Comparison of ENCODE assay signal across 25 mouse cellular contexts in the genomic region with DNA sequence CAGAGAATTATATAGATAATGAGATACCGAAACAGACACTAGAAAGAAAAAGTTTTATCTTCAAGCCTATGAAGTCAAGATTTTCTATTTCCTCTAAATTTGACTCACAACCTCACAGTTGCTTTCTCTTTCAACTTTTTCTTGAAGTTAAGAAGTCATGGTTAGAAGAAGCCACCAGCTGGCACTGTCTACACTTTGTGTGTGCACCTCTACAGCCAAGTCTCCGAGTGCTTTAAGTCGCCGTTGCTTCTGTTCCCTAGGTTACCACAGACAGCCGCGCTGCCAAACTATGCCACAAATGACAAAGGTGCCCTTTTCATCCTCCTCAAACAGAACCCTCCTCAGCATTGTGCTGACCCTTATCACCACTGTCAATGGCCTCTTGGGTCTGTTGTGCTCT. TPM values are rescaled to one million over a fixed set of nuclear protein-coding genes. Genes with fewer than 3 reads are reported as not detected.
DNase-seq lines count a peak whose midpoint lies in the region; ATAC-seq and TF ChIP-seq lines count a peak whose summit lies in the region.
"Had no signal": no experiment of that assay in that cellular context is flagged by ENCODE, and none has a peak within 500 bp of the region (broad histone marks: within the 10 kb centered on the region; RNA-seq: fewer than 3 reads in every experiment).

No protein-coding gene starts in this region.

- 44% methylated on average over 6 of the region's 6 CpGs for WGBS in hindbrain, postnatal 0 days
- WGBS in hindbrain, embryonic 13.5 days: 68% methylated on average over 6 of the region's 6 CpGs

- TF ChIP-seq POLR2A in CH12.LX (IDR thresholded peaks at IDR 0.05; ENCODE audit: low read depth, low read length): no peak

- H3K27me3 ChIP-seq in hindbrain, postnatal 0 days (ENCODE audit: insufficient read depth, low read length): no peaks in the 10 kb centered on the region
- H3K27me3 ChIP-seq in hindbrain, embryonic 13.5 days: no peaks in the 10 kb centered on the region
- no peaks in the 10 kb centered on the region for H3K27me3 ChIP-seq in CH12.LX (replicated peaks)
- H3K27me3 ChIP-seq: forebrain, embryonic 13.5 days; heart, embryonic 12.5 days; hindbrain, embryonic 12.5 days; liver, embryonic 15.5 days; lung, embryonic 15.5 days; midbrain, embryonic 15.5 days; neural tube, embryonic 15.5 days; stomach, embryonic 15.5 days had no signal

- DNase-seq in hindbrain, postnatal 0 days (ENCODE audit: low spot score): peak; percentile 26
- no peak for DNase-seq in CH12.LX (ENCODE audit: extremely low read depth)
- DNase-seq in thymus, postnatal 25 days: peak; percentile 9
- DNase-seq in kidney, adult 18-20 months: no peak
- no peak for DNase-seq in frontal cortex, adult 2 months (ENCODE audit: extremely low spot score in 1 of 2, low spot score in 1 of 2)
- DNase-seq in embryo, embryonic 11 days: no peak
- DNase-seq: cerebellum, adult 18-20 months; cerebellum, postnatal 25 days; gastrocnemius, postnatal 10 days; heart, postnatal 10 days; liver; lung, postnatal 36 days had no signal

- H3K4me3 ChIP-seq in hindbrain, postnatal 0 days (ENCODE audit: low read length): no peak overlapping the region
- H3K4me3 ChIP-seq in hindbrain, embryonic 13.5 days: no peak overlapping the region
- H3K4me3 ChIP-seq in CH12.LX (replicated peaks in 1 of 3; ENCODE audit: low read depth in 2 of 3, low read length in 2 of 3, poor library complexity in 1 of 3): no peak overlapping the region
- H3K4me3 ChIP-seq: forebrain, embryonic 13.5 days; heart, embryonic 12.5 days; hindbrain, embryonic 12.5 days; limb, embryonic 10.5 days; liver, embryonic 15.5 days; lung, embryonic 15.5 days; midbrain, embryonic 15.5 days; myocyte; neural tube, embryonic 15.5 days; stomach, embryonic 15.5 days had no signal

- dilution Hi-C loops in CH12.LX (cut with MboI; ENCODE audit: extremely low pct_ligation_motif_present, extremely low pct_unique_long_range_greater_than_20kb, low sequenced_read_pairs): no loop called here

- H3K9ac ChIP-seq in hindbrain, postnatal 0 days (replicated peaks; ENCODE audit: low read length): no peak overlapping the region
- no peak overlapping the region for H3K9ac ChIP-seq in hindbrain, embryonic 13.5 days
- no peak overlapping the region for H3K9ac ChIP-seq in CH12.LX (ENCODE audit: insufficient read depth, low read depth)
- H3K9ac ChIP-seq: forebrain, embryonic 13.5 days; heart, embryonic 12.5 days; hindbrain, embryonic 12.5 days; liver, embryonic 15.5 days; lung, embryonic 15.5 days; midbrain, embryonic 15.5 days; neural tube, embryonic 15.5 days; stomach, embryonic 15.5 days had no signal

- in situ Hi-C loops in CH12.LX (cut with MboI; ENCODE audit: low pct_ligation_motif_present, low pct_unique_long_range_greater_than_20kb, low sequenced_read_pairs): no loop called here

- H3K4me2 ChIP-seq in hindbrain, postnatal 0 days (ENCODE audit: low read depth, low read length): no peak overlapping the region
- no peak overlapping the region for H3K4me2 ChIP-seq in hindbrain, embryonic 13.5 days
- no peak overlapping the region for H3K4me2 ChIP-seq in CH12.LX (ENCODE audit: insufficient read depth, low read depth, poor library complexity, severe bottlenecking)
- H3K4me2 ChIP-seq: forebrain, embryonic 13.5 days; heart, embryonic 12.5 days; hindbrain, embryonic 12.5 days; liver, embryonic 15.5 days; lung, embryonic 15.5 days; midbrain, embryonic 15.5 days; neural tube, embryonic 15.5 days; stomach, embryonic 15.5 days had no signal

- peak; percentile 36 for TF ChIP-seq RAD21 in CH12.LX (IDR thresholded peaks at IDR 0.05; ENCODE audit: low read depth, low read length)

- H3K79me2 ChIP-seq in CH12.LX (replicated peaks; ENCODE audit: control insufficient read depth, extremely low read depth, insufficient read depth, poor library complexity, severe bottlenecking): no peaks in the 10 kb centered on the region

- ATAC-seq in hindbrain, postnatal 0 days: no peak
- ATAC-seq in hindbrain, embryonic 13.5 days (ENCODE audit: low FRiP score): no peak
- peak; percentile 84 for ATAC-seq in inflammation-experienced regulatory T-cells, adult 6 months
- ATAC-seq: forebrain, embryonic 13.5 days; intestine, embryonic 16.5 days; midbrain, embryonic 15.5 days had no signal

- H3K9me3 ChIP-seq in hindbrain, postnatal 0 days (ENCODE audit: low read length): no peaks in the 10 kb centered on the region
- no peaks in the 10 kb centered on the region for H3K9me3 ChIP-seq in hindbrain, embryonic 13.5 days
- no peaks in the 10 kb centered on the region for H3K9me3 ChIP-seq in CH12.LX (replicated peaks; ENCODE audit: low read length)
- H3K9me3 ChIP-seq: hindbrain, embryonic 12.5 days; limb, embryonic 10.5 days; liver, embryonic 15.5 days; lung, embryonic 15.5 days; midbrain, embryonic 15.5 days; stomach, embryonic 15.5 days had no signal

- no peaks in the 10 kb centered on the region for H3K4me1 ChIP-seq in hindbrain, postnatal 0 days (ENCODE audit: insufficient read depth, low read length)
- H3K4me1 ChIP-seq in hindbrain, embryonic 13.5 days (replicated peaks): 0 out of 2 replicates have a peak, but pooled peaks cover 3% of the 10 kb centered on the region
- H3K4me1 ChIP-seq in CH12.LX (ENCODE audit: control insufficient read depth in 1 of 2, insufficient read depth in 2 of 2): peaks cover 4 to 10% of the 10 kb centered on the region in 2 experiments
- H3K4me1 ChIP-seq: forebrain, embryonic 13.5 days; heart, embryonic 12.5 days; hindbrain, embryonic 12.5 days; limb, embryonic 10.5 days; liver, embryonic 15.5 days; lung, embryonic 15.5 days; midbrain, embryonic 15.5 days; neural tube, embryonic 15.5 days; stomach, embryonic 15.5 days had no signal

- H3K36me3 ChIP-seq in hindbrain, postnatal 0 days (ENCODE audit: insufficient read depth, low read length): no peaks in the 10 kb centered on the region
- H3K36me3 ChIP-seq in hindbrain, embryonic 13.5 days: no peaks in the 10 kb centered on the region; the same call in 1 of the 2 replicates
- peaks cover 0 to 7% of the 10 kb centered on the region in 2 experiments for H3K36me3 ChIP-seq in CH12.LX (replicated peaks in 1 of 2; ENCODE audit: control insufficient read depth in 1 of 2, insufficient read depth in 1 of 2, low read length in 1 of 2)
- H3K36me3 ChIP-seq: heart, embryonic 12.5 days; hindbrain, embryonic 12.5 days; limb, embryonic 10.5 days; liver, embryonic 15.5 days; lung, embryonic 15.5 days; midbrain, embryonic 15.5 days; neural tube, embryonic 15.5 days; stomach, embryonic 15.5 days had no signal

- H3K27ac ChIP-seq in hindbrain, postnatal 0 days: no peak overlapping the region
- H3K27ac ChIP-seq in hindbrain, embryonic 13.5 days: no peak overlapping the region
- H3K27ac ChIP-seq in CH12.LX (ENCODE audit: insufficient read depth, low read depth): no peak overlapping the region
- H3K27ac ChIP-seq: forebrain, embryonic 13.5 days; hindbrain, embryonic 12.5 days; limb, embryonic 10.5 days; liver, embryonic 15.5 days; lung, embryonic 15.5 days; midbrain, embryonic 15.5 days; neural tube, embryonic 15.5 days; stomach, embryonic 15.5 days had no signal

- no peak for TF ChIP-seq EP300 in CH12.LX (IDR thresholded peaks at IDR 0.05; ENCODE audit: low read length)

- peak; percentile 45 for TF ChIP-seq CTCF in hindbrain, postnatal 0 days (IDR thresholded peaks at IDR 0.05; ENCODE audit: low read depth)
- peak in 1 of 2 experiments; percentile 37; a peak in 2 of 4 replicates for TF ChIP-seq CTCF in CH12.LX (conservative IDR thresholded peaks at IDR 0.05 in 1 of 2, IDR thresholded peaks at IDR 0.05 in 1 of 2; ENCODE audit: low read depth in 2 of 2, low read length in 2 of 2)

TF ChIP-seq in CH12.LX, 34 proteins besides CTCF, POLR2A, EP300 and RAD21:
- peak; percentile 32; the same call in 1 of the 2 replicates for TF ChIP-seq SMC3 (IDR thresholded peaks at IDR 0.05; ENCODE audit: low read depth, low read length)
- no peak for TF ChIP-seq GABPA (IDR thresholded peaks at IDR 0.05; ENCODE audit: insufficient replicate concordance, low read depth, low read length)

RNA-seq across cellular contexts. Expression of gene Cmc1, which starts 17.6 kb away (rescaled TPM):
- total RNA-seq in hindbrain, postnatal 0 days (2014; rRNA removed): 2.0 and 2.3 TPM in 2 replicates
- polyA plus RNA-seq in hindbrain, postnatal 0 days (2015; fragmentation: Nextera tagmentation; extraction: Ambion mirVana): 44.5 and 51.9 TPM in 2 replicates
- polyA plus RNA-seq in hindbrain, embryonic 13.5 days (2015; fragmentation: Nextera tagmentation; extraction: Ambion mirVana): 39.5 and 43.5 TPM in 2 replicates
- 21.6 and 24.7 TPM in 2 replicates for total RNA-seq in CH12.LX (2012; rRNA removed)
- 16.1 and 17.1 TPM in 2 replicates for total RNA-seq in CH12.LX (2014; rRNA removed)
- polyA plus RNA-seq in CH12.LX (2012; ENCODE audit: insufficient read length, low read depth): 18.0 and 18.2 TPM in 2 replicates
- 100 to 1,000 TPM in 2 of 3 experiments, 10 to 100 TPM in 1; 93.2 to 110 (median 107) TPM for polyA plus RNA-seq in inflammation-experienced regulatory T-cells, adult 6 months (2017; shearing (Covaris generic))
- 14.2 and 14.8 TPM in 2 replicates for polyA plus RNA-seq in frontal cortex, adult 2 months (2012; rRNA removed)

Comparison
In these comparisons a context has a peak if more than half of its experiments do, and no peak if none do; other contexts are left out.
1. DNase-seq: peak in hindbrain, postnatal 0 days (single experiment) and thymus, postnatal 25 days (single experiment); none in CH12.LX (single experiment), kidney, adult 18-20 months (single experiment), frontal cortex, adult 2 months (0 of 2) and embryo, embryonic 11 days (single experiment).